Mouse (Mus musculus) ES-E14 (cell line): ENCODE results near the gene Zmym4. TPM values are rescaled to one million over a fixed set of nuclear protein-coding genes. Genes with fewer than 3 reads are reported as not detected.

ENCODE experiments used
- DNase-seq: peaks from one replicate; pipeline ENCODE4 v3.0.0-alpha.2; 2013; ENCODE audit warnings: low read depth, low spot score
- H3K27ac ChIP-seq: 2 replicates; pipeline ENCODE4 v1.5.1; 2012; ENCODE audit warnings: low read depth, mild to moderate bottlenecking, low read length, moderate library complexity, mixed read lengths; ENCODE audit not compliant: poor library complexity, insufficient read depth, severe bottlenecking
- H3K36me3 ChIP-seq: 2 replicates; pipeline ENCODE4 v1.6.1; 2012; ENCODE audit warnings: mild to moderate bottlenecking, low read length, moderate library complexity, mixed read lengths; ENCODE audit not compliant: control insufficient read depth, poor library complexity, insufficient read depth, severe bottlenecking
- H3K4me1 ChIP-seq, 2 experiments: fragments of 150-350 bp in 1 of 2; sonication (generic) in 1 of 2; 2 replicates each; pipeline ENCODE4 v1.6.1; 2012; ENCODE audit warnings: low read length in 2 of 2, mild to moderate bottlenecking in 1 of 2, mixed read lengths in 1 of 2; ENCODE audit not compliant: control insufficient read depth in 2 of 2, insufficient read depth in 2 of 2, poor library complexity in 1 of 2
- H3K4me3 ChIP-seq, 2 experiments: fragments of 150-350 bp in 1 of 2; sonication (generic) in 1 of 2; 2 replicates each; pipeline ENCODE4 v1.5.1; 2012; ENCODE audit warnings: low read length in 2 of 2, low read depth in 1 of 2, mild to moderate bottlenecking in 1 of 2, mixed read lengths in 1 of 2; ENCODE audit not compliant: insufficient read depth in 1 of 2, poor library complexity in 1 of 2, severe bottlenecking in 1 of 2
- H3K9ac ChIP-seq: 2 replicates; pipeline ENCODE4 v1.6.1; 2012; ENCODE audit warnings: low read depth, mild to moderate bottlenecking, low read length, mixed read lengths; ENCODE audit not compliant: poor library complexity, insufficient read depth, severe bottlenecking
- H3K9me3 ChIP-seq: fragments of 150-350 bp; sonication (generic); 2 replicates; pipeline ENCODE4 v1.6.1; 2012; ENCODE audit warnings: low read depth, mild to moderate bottlenecking, low read length; ENCODE audit not compliant: control insufficient read depth, insufficient read depth
- CHD2 ChIP-seq: IDR thresholded peaks from 2 replicates; pipeline ENCODE4 v1.6.1; 2014; ENCODE audit warnings: mild to moderate bottlenecking, low read depth, low read length, inconsistent platforms
- HCFC1 ChIP-seq: IDR thresholded peaks from 2 replicates; pipeline ENCODE4 v1.6.1; 2012; ENCODE audit warnings: low read length, inconsistent platforms, borderline replicate concordance; ENCODE audit not compliant: insufficient read depth
- MAFK ChIP-seq: IDR thresholded peaks from 2 replicates; pipeline ENCODE4 v1.6.1; 2014; ENCODE audit warnings: mild to moderate bottlenecking, low read depth, low read length, inconsistent platforms; ENCODE audit not compliant: insufficient read depth
- ZC3H11A ChIP-seq: IDR thresholded peaks from 2 replicates; pipeline ENCODE4 v1.6.1; 2012; ENCODE audit warnings: low read depth, mild to moderate bottlenecking, inconsistent platforms, low read length, borderline replicate concordance
- ZNF384 ChIP-seq: IDR thresholded peaks from 2 replicates; pipeline ENCODE4 v1.6.1; 2012; ENCODE audit warnings: low read depth, low read length, inconsistent platforms
- in situ Hi-C, 2 experiments: fragments of 600-800 bp; cut with MboI; formaldehyde crosslinking; loops; one replicate each; pipeline ENCODE4 v1.15.1; 2025; ENCODE audit warnings: low sequenced_read_pairs in 2 of 2, inconsistent platforms in 1 of 2; ENCODE audit not compliant: unreplicated experiment in 2 of 2
- total RNA-seq: library from RNA; depleted of rRNA; stranded (reverse); fragments of 300-350 nt; gene quantifications from 2 replicates; pipeline ENCODE4 v1.2.3, GENCODE M21; 2012

The Zmym4 gene
- total RNA-seq, 1 experiment, result 44.0 TPM

DNA sequence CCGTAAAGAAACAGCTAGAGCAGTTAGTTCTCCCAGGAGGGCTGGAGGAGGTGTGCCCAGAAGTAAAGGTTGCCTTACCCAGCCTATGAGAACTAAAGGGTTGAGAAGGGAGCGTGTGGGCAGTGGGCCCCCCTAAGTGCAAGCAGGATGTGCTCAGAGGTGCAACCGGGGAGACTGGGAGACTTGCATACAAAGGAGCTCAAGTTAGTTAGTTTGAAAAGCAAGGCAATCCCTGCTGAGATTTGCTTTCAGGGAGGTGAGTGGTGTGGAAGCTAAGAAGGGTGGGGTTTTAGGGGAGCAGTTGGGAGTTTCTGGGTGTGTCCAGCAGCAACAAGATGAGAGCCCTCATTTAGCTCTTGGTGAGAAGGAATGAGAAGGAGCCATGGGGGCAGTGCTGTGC, 125.0 kb downstream of the Zmym4 start:
- H3K36me3 ChIP-seq, result no peaks in the 10 kb centered on the region
- H3K9me3 ChIP-seq, result no peaks in the 10 kb centered on the region
- in situ Hi-C loops, result no loop called here
- no peak overlapping the region for H3K4me3 ChIP-seq
- TF ChIP-seq CHD2 (no peak), HCFC1 (no peak), MAFK (no peak), ZNF384 (no peak), ZC3H11A (no peak)
- H3K4me1 ChIP-seq, result peaks cover 2 to 20% of the 10 kb centered on the region in 2 experiments; a peak in 2 of 4 replicates
- no peak for DNase-seq
- no peak overlapping the region for H3K27ac ChIP-seq
- no peak overlapping the region for H3K9ac ChIP-seq

DNA sequence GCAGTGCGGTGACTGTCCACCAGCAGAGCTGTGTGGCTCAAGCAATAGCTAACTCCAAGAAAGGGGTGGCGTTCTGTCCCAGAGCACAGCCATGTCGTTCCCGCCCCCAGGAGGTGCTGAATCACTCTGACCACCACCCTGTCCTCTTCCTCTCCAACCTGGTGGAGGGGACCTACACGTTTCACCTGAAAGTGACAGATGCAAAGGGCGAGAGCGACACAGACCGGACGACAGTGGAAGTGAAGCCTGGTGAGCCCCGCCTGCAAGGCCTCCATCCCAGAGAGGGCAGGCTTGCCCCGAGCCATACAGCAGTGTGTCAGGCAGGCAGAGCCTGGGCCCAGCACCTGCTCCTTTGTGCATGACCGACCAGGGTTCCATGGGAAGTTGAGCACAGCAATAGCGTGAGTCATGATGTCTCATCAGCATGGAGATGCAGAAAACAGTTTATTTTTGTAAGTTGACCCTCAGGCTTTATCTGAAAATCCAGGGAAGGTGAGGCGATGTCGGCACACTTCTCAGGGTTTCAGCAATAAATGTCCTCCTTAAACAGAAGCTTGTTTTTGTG, 126.9 kb downstream of the Zmym4 start:
- Histone ChIP-seq H3K4me3 (peak overlapping the region in 1 of 2 experiments; percentile 26; a peak in 2 of 4 replicates), H3K36me3 (no peaks in the 10 kb centered on the region), H3K4me1 (peaks cover 2 to 20% of the 10 kb centered on the region in 2 experiments; a peak in 2 of 4 replicates), H3K27ac (no peak overlapping the region), H3K9me3 (no peaks in the 10 kb centered on the region), H3K9ac (no peak overlapping the region)
- no peak for DNase-seq
- in situ Hi-C loops, result no loop called here
- TF ChIP-seq CHD2 (no peak), ZC3H11A (no peak), HCFC1 (no peak), ZNF384 (no peak), MAFK (no peak)

- Histone ChIP-seq H3K36me3 (no peaks in the 10 kb centered on the region), H3K4me1 (peaks cover 2 to 20% of the 10 kb centered on the region in 2 experiments; a peak in 2 of 4 replicates), H3K27ac (no peak overlapping the region), H3K9me3 (no peaks in the 10 kb centered on the region), H3K9ac (no peak overlapping the region), H3K4me3 (no peak overlapping the region)
- peak; percentile 73 for DNase-seq
- no peak for TF ChIP-seq CHD2
- TF ChIP-seq MAFK, result no peak
- TF ChIP-seq ZC3H11A, result peak; percentile 64; the same call in 1 of the 2 replicates
- TF ChIP-seq HCFC1, result 0 out of 2 replicates have a peak, but pooled peaks have one; percentile 32
- TF ChIP-seq ZNF384, result no peak
- in situ Hi-C loops, result no loop called here
Observed at GRCm38 (mm10) chr4:126839873-126840272, 128.1 kb downstream of the Zmym4 start.

DNA sequence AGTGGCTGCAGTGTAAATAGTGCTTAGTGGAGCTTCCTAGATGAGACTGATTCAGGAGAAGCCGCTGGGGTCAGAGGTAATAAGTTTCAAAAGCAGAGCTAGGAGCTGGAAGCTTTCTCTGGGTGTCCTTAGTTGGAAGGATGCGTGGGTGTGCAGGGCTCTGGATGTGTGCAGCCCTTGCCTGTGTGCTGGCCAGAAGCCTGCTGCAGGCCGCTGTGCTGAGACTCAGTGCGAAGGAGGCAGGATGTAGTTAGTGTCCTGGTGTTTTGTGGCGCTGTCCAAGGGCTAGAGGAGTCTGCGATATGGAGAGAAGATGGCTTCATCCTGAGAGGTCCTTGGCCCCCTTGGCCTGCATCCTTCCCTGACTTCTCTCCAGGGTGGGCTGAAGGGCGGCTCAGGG, 129.1 kb downstream of the Zmym4 start:
- DNase-seq, result no peak
- no peaks in the 10 kb centered on the region for H3K9me3 ChIP-seq
- H3K4me3 ChIP-seq, result no peak overlapping the region
- in situ Hi-C loops, result no loop called here
- H3K27ac ChIP-seq, result no peak overlapping the region
- H3K4me1 ChIP-seq, result peaks cover 2 to 16% of the 10 kb centered on the region in 2 experiments; a peak in 2 of 4 replicates
- no peak overlapping the region for H3K9ac ChIP-seq
- TF ChIP-seq MAFK, result no peak
- TF ChIP-seq CHD2, result no peak
- no peak for TF ChIP-seq ZNF384
- no peak for TF ChIP-seq ZC3H11A
- TF ChIP-seq HCFC1, result no peak
- no peaks in the 10 kb centered on the region for H3K36me3 ChIP-seq

DNA sequence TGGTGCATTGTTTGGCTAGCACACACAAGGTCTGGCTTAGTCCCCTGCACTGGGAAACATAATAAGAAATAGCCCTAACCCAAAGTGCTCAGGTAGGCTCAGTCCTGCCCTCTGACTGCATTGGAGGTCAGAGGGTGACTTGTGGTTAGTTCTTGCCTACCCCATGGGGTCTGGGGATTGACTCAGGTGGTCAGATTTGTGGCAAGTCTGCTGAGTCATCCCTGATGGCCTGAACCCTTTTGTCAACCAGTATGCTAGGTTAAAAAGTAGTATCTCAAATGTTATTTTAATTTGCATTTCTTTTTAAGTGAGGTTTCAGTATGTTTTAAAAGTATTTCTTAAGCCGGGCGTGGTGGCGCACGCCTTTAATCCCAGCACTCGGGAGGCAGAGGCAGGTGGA, 136.8 kb downstream of the Zmym4 start:
- Histone ChIP-seq H3K36me3 (no peaks in the 10 kb centered on the region), H3K4me3 (no peak overlapping the region), H3K9me3 (no peaks in the 10 kb centered on the region), H3K27ac (no peak overlapping the region), H3K4me1 (peaks cover 0 to 10% of the 10 kb centered on the region in 2 experiments; a peak in 2 of 4 replicates), H3K9ac (no peak overlapping the region)
- in situ Hi-C loops, result no loop called here
- TF ChIP-seq MAFK (peak; percentile 71), ZC3H11A (no peak)
- DNase-seq, result no peak
